Mouse (Mus musculus) ES-Bruce4 (cell line): Measurements from ENCODE around the gene Hspa1b.

Source experiments
- CTCF ChIP-seq: IDR thresholded peaks from one replicate; pipeline ENCODE4 v1.8.1; 2011; ENCODE audit warnings: low read depth, low read length
- EP300 ChIP-seq: IDR thresholded peaks from 2 replicates; pipeline ENCODE4 v1.6.1; 2011; ENCODE audit warnings: low read depth, low read length; ENCODE audit not compliant: insufficient read depth

- no peak for TF ChIP-seq EP300
- TF ChIP-seq CTCF = no peak
These were observed 12.4 kb downstream of the Hspa1b start for GRCm38 (mm10) chr17:34946486-34947140.
